Comparison of ENCODE assay signal across 23 mouse cellular contexts in genomic region chr8:95587339-95587738, GRCm38 (mm10). TPM values are rescaled to one million over a fixed set of nuclear protein-coding genes. Genes with fewer than 3 reads are reported as not detected.
DNase-seq lines count a peak whose midpoint lies in the region; ATAC-seq and TF ChIP-seq lines count a peak whose summit lies in the region.
"Had no signal": no experiment of that assay in that cellular context is flagged by ENCODE, and none has a peak within 500 bp of the region (broad histone marks: within the 10 kb centered on the region; RNA-seq: fewer than 3 reads in every experiment).

No protein-coding gene starts in this region.

- H3K36me3 ChIP-seq in heart, embryonic 12.5 days, result no peaks in the 10 kb centered on the region
- H3K36me3 ChIP-seq in heart, embryonic 16.5 days (ENCODE audit: control insufficient read depth, insufficient read depth), result no peaks in the 10 kb centered on the region
- no peaks in the 10 kb centered on the region for H3K36me3 ChIP-seq in intestine, embryonic 15.5 days
- H3K36me3 ChIP-seq: embryonic facial prominence, embryonic 12.5 days; forebrain, embryonic 15.5 days; hindbrain, embryonic 13.5 days had no signal

- H3K9ac ChIP-seq in heart, embryonic 12.5 days, result no peak overlapping the region
- H3K9ac ChIP-seq in heart, embryonic 16.5 days (ENCODE audit: low read length), result no peak overlapping the region
- H3K9ac ChIP-seq in intestine, embryonic 15.5 days, result no peak overlapping the region
- H3K9ac ChIP-seq: embryonic facial prominence, embryonic 12.5 days; forebrain, embryonic 15.5 days; hindbrain, embryonic 13.5 days had no signal

- ATAC-seq in heart, embryonic 12.5 days (ENCODE audit: insufficient number of reproducible peaks, low FRiP score), result no peak
- peak; percentile 59 for ATAC-seq in heart, embryonic 16.5 days (replicated peaks; ENCODE audit: extremely low read depth, insufficient read depth, low FRiP score)
- no peak for ATAC-seq in intestine, embryonic 15.5 days
- ATAC-seq: forebrain, embryonic 15.5 days; hindbrain, postnatal 0 days had no signal

- no peak for TF ChIP-seq CTCF in cortical plate, adult 2 months (IDR thresholded peaks at IDR 0.05; ENCODE audit: extremely low read depth, insufficient read depth, low read length)

- H3K4me3 ChIP-seq in heart, embryonic 12.5 days, result no peak overlapping the region
- no peak overlapping the region for H3K4me3 ChIP-seq in heart, embryonic 16.5 days (ENCODE audit: low read length)
- no peak overlapping the region for H3K4me3 ChIP-seq in cortical plate, adult 2 months (ENCODE audit: insufficient read depth, low read length)
- no peak overlapping the region for H3K4me3 ChIP-seq in intestine, embryonic 15.5 days (replicated peaks)
- H3K4me3 ChIP-seq: embryonic facial prominence, embryonic 12.5 days; forebrain, embryonic 15.5 days; hindbrain, embryonic 13.5 days had no signal

- H3K9me3 ChIP-seq in heart, embryonic 12.5 days (replicated peaks), result peaks cover 4% of the 10 kb centered on the region; the same call in 1 of the 2 replicates
- H3K9me3 ChIP-seq in heart, embryonic 16.5 days (replicated peaks; ENCODE audit: control insufficient read depth, low read length), result peaks cover 6% of the 10 kb centered on the region; the same call in 1 of the 2 replicates
- no peaks in the 10 kb centered on the region for H3K9me3 ChIP-seq in intestine, embryonic 15.5 days
- H3K9me3 ChIP-seq: embryonic facial prominence, embryonic 12.5 days; forebrain, embryonic 15.5 days had no signal

- WGBS in heart, embryonic 12.5 days, result 38% methylated on average over 1 of the region's 1 CpGs
- WGBS in heart, embryonic 16.5 days, result 33% methylated on average over 1 of the region's 1 CpGs
- WGBS in intestine, embryonic 15.5 days, result 89% methylated on average over 1 of the region's 1 CpGs

- peak overlapping the region; percentile 82 for H3K27ac ChIP-seq in heart, embryonic 12.5 days (ENCODE audit: poor library complexity, severe bottlenecking)
- peak overlapping the region; percentile 90 for H3K27ac ChIP-seq in heart, embryonic 16.5 days (ENCODE audit: low read length)
- H3K27ac ChIP-seq in cortical plate, adult 2 months (ENCODE audit: insufficient read depth, low read length), result peak overlapping the region; percentile 74; the same call in 1 of the 2 replicates
- H3K27ac ChIP-seq in intestine, embryonic 15.5 days, result no peak overlapping the region
- H3K27ac ChIP-seq: embryonic facial prominence, embryonic 12.5 days; forebrain, embryonic 15.5 days; hindbrain, embryonic 13.5 days; hindbrain, postnatal 0 days had no signal

- no peak for DNase-seq in heart, adult 8-10 months (ENCODE audit: low spot score)
- no peak for DNase-seq in heart, adult 11 months
- DNase-seq: adrenal gland, adult 2 months; adrenal gland, postnatal 25 days; cerebellum, adult 2 months; cerebellum, postnatal 10 days; gastrocnemius, postnatal 14 days; kidney, adult 18-20 months had no signal

- no peak overlapping the region for H3K4me2 ChIP-seq in heart, embryonic 12.5 days
- peak overlapping the region; percentile 16; the same call in 1 of the 2 replicates for H3K4me2 ChIP-seq in heart, embryonic 16.5 days (ENCODE audit: low read depth, low read length)
- H3K4me2 ChIP-seq in intestine, embryonic 15.5 days (replicated peaks), result no peak overlapping the region
- H3K4me2 ChIP-seq: embryonic facial prominence, embryonic 12.5 days; forebrain, embryonic 15.5 days; hindbrain, embryonic 13.5 days had no signal

- H3K4me1 ChIP-seq in heart, embryonic 12.5 days (replicated peaks), result peaks cover 10% of the 10 kb centered on the region
- H3K4me1 ChIP-seq in heart, embryonic 16.5 days (ENCODE audit: control insufficient read depth, insufficient read depth, low read length), result peaks cover 8% of the 10 kb centered on the region
- peaks cover 13% of the 10 kb centered on the region for H3K4me1 ChIP-seq in cortical plate, adult 2 months (ENCODE audit: control insufficient read depth, insufficient read depth, low read length)
- no peaks in the 10 kb centered on the region for H3K4me1 ChIP-seq in intestine, embryonic 15.5 days (replicated peaks)
- H3K4me1 ChIP-seq: embryonic facial prominence, embryonic 12.5 days; forebrain, embryonic 15.5 days; hindbrain, embryonic 13.5 days had no signal

- H3K27me3 ChIP-seq in heart, embryonic 12.5 days (replicated peaks), result no peaks in the 10 kb centered on the region
- no peaks in the 10 kb centered on the region for H3K27me3 ChIP-seq in heart, embryonic 16.5 days (ENCODE audit: control insufficient read depth, insufficient read depth, low read length)
- H3K27me3 ChIP-seq in intestine, embryonic 15.5 days (replicated peaks), result no peaks in the 10 kb centered on the region
- H3K27me3 ChIP-seq: embryonic facial prominence, embryonic 12.5 days; forebrain, embryonic 15.5 days; hindbrain, embryonic 13.5 days had no signal

- no peak for TF ChIP-seq POLR2A in cortical plate, adult 2 months (IDR thresholded peaks at IDR 0.05; ENCODE audit: extremely low read depth, insufficient read depth, low read length)

RNA-seq across cellular contexts. Expression of gene Prss54, which starts 11.2 kb away (rescaled TPM):
- not detected in 2 replicates for polyA plus RNA-seq in heart, embryonic 12.5 days (2016; fragmentation: Nextera tagmentation; extraction: Ambion mirVana)
- total RNA-seq in heart, adult 8-10 months (2022), result not detected
- not detected in 2 replicates for polyA plus RNA-seq in heart, embryonic 16.5 days (2015; fragmentation: Nextera tagmentation; extraction: Ambion mirVana)
- 0.19 TPM in 2 replicates for polyA plus RNA-seq in cortical plate, adult 2 months (2012; rRNA removed)
- polyA plus RNA-seq in intestine, embryonic 15.5 days (2015; fragmentation: Nextera tagmentation; extraction: Ambion mirVana), result not detected in 2 replicates
- total RNA-seq: adrenal gland, adult 2 months; adrenal gland, postnatal 25 days; common myeloid progenitor, adult 5-6 weeks; ES-E14; gastrocnemius, adult 18-20 months; gastrocnemius, postnatal 14 days; hematopoietic stem cell, adult 5-6 weeks; hindbrain, postnatal 0 days had no signal
- polyA plus RNA-seq: adrenal gland, adult 2 months; cerebellum, adult 2 months; embryonic facial prominence, embryonic 12.5 days; forebrain, embryonic 11.5 days; forebrain, embryonic 15.5 days; hindbrain, embryonic 13.5 days; hindbrain, postnatal 0 days; intestine, embryonic 14.5 days; kidney, embryonic 14.5 days had no signal

RNA-seq across cellular contexts. Expression of gene Gins3, which starts 45.9 kb away (rescaled TPM):
- polyA plus RNA-seq in heart, embryonic 12.5 days (2016; fragmentation: Nextera tagmentation; extraction: Ambion mirVana), result 18.2 and 19.0 TPM in 2 replicates
- 1 to 10 TPM in 3 of 4 experiments, under 1 TPM in 1; 0.71 to 1.9 (median 1.3) TPM for total RNA-seq in heart, adult 8-10 months (2022)
- 13.4 and 13.8 TPM in 2 replicates for polyA plus RNA-seq in heart, embryonic 16.5 days (2015; fragmentation: Nextera tagmentation; extraction: Ambion mirVana)
- 1.6 and 1.8 TPM in 2 replicates for polyA plus RNA-seq in cortical plate, adult 2 months (2012; rRNA removed)
- polyA plus RNA-seq in intestine, embryonic 15.5 days (2015; fragmentation: Nextera tagmentation; extraction: Ambion mirVana), result 13.3 and 16.9 TPM in 2 replicates

RNA-seq across cellular contexts. Expression of gene Ccdc113, which starts 53.5 kb away (rescaled TPM):
- 3.2 and 3.7 TPM in 2 replicates for polyA plus RNA-seq in heart, embryonic 12.5 days (2016; fragmentation: Nextera tagmentation; extraction: Ambion mirVana)
- not detected for total RNA-seq in heart, adult 8-10 months (2022)
- 2.6 and 3.1 TPM in 2 replicates for polyA plus RNA-seq in heart, embryonic 16.5 days (2015; fragmentation: Nextera tagmentation; extraction: Ambion mirVana)
- 3.6 TPM in 2 replicates for polyA plus RNA-seq in cortical plate, adult 2 months (2012; rRNA removed)
- polyA plus RNA-seq in intestine, embryonic 15.5 days (2015; fragmentation: Nextera tagmentation; extraction: Ambion mirVana), result 0.18 and 0.21 TPM in 2 replicates
- total RNA-seq: common myeloid progenitor, adult 5-6 weeks; gastrocnemius, adult 18-20 months; gastrocnemius, postnatal 14 days; hematopoietic stem cell, adult 5-6 weeks had no signal
- polyA plus RNA-seq: adrenal gland, adult 2 months; forebrain, embryonic 11.5 days had no signal
